Mouse (Mus musculus) hindbrain, embryonic 11.5 days (tissue): ENCODE results near the gene Angptl2. TPM values are rescaled to one million over a fixed set of nuclear protein-coding genes. Genes with fewer than 3 reads are reported as not detected.

Experiments used
- ATAC-seq: fragments of 200-750 bp; cut with Nextera tagmentation; 2 replicates; pipeline ENCODE4 v1.8.0; 2017; ENCODE audit warnings: mild to moderate bottlenecking, moderate TSS enrichment, moderate library complexity; ENCODE audit not compliant: low FRiP score
- DNase-seq: peaks from one replicate; pipeline ENCODE4 v3.0.0-alpha.2; 2015; ENCODE audit warnings: low spot score
- H3K27ac ChIP-seq: fragments of 300-500 bp; sonication (generic); 2 replicates; pipeline ENCODE4 v1.5.1; 2014; ENCODE audit warnings: mild to moderate bottlenecking, low read depth, low read length
- H3K27me3 ChIP-seq: fragments of 300-500 bp; sonication (generic); 2 replicates; pipeline ENCODE4 v1.6.1; 2014; ENCODE audit warnings: mild to moderate bottlenecking, low read length, moderate library complexity, mixed read lengths; ENCODE audit not compliant: control insufficient read depth, insufficient read depth
- H3K36me3 ChIP-seq: fragments of 300-500 bp; sonication (generic); 2 replicates; pipeline ENCODE4 v1.6.1; 2014; ENCODE audit warnings: mild to moderate bottlenecking, low read length, moderate library complexity, mixed read lengths; ENCODE audit not compliant: control insufficient read depth, insufficient read depth
- H3K4me1 ChIP-seq: fragments of 300-500 bp; sonication (generic); replicated peaks from 2 replicates; pipeline ENCODE4 v1.6.1; 2014; ENCODE audit warnings: low read length, mixed read lengths; ENCODE audit not compliant: control insufficient read depth, insufficient read depth
- H3K4me2 ChIP-seq: fragments of 300-500 bp; sonication (generic); replicated peaks from 2 replicates; pipeline ENCODE4 v1.6.1; 2014; ENCODE audit warnings: mild to moderate bottlenecking, low read depth, low read length
- H3K4me3 ChIP-seq: fragments of 300-500 bp; sonication (generic); 2 replicates; pipeline ENCODE4 v1.5.1; 2014; ENCODE audit warnings: low read depth, low read length
- H3K9ac ChIP-seq: fragments of 300-500 bp; sonication (generic); 2 replicates; pipeline ENCODE4 v1.6.1; 2014; ENCODE audit warnings: low read depth, low read length
- H3K9me3 ChIP-seq: fragments of 300-500 bp; sonication (generic); 2 replicates; pipeline ENCODE4 v1.6.1; 2016; ENCODE audit warnings: low read length; ENCODE audit not compliant: control insufficient read depth
- WGBS: fragments of 180-500 bp; shearing (Covaris S2); extraction: QIAGEN DNeasy Blood & Tissue Kit; methylation state at CpG from one replicate; pipeline ENCODE4 v1.1.7; 2014; 5-methylcytosine and 5-hydroxymethylcytosine counted together
- polyA plus RNA-seq: library from polyadenylated mRNA; unstranded; fragments of >200 nt; fragmentation: Nextera tagmentation; extraction: Ambion mirVana; gene quantifications from 2 replicates; pipeline ENCODE4 v1.2.1, GENCODE M21; 2014

The Angptl2 gene
- polyA plus RNA-seq, 1 experiment from 2014 or later = 19.9 TPM

DNA sequence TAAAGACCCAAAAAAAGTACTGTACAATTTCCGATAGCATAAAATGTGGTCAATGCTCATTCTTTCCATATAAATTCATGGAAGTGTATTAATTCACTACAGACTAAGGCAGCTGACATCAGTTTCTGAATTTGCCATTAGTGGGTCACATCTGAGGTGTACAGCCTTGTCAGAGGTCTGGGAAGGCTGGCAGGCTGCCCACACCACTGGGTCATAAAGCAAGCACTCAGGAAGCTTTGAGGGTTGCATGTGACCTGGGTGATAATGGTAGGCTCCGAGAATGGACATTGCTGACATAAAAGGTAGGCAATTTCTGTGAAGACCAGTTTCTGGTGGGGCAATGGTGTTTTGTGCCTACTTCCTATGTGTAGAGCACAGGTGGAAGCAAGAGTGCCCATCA lies 28.0 kb upstream of the Angptl2 start:
- Histone ChIP-seq H3K4me2 (no peak overlapping the region), H3K27me3 (no peaks in the 10 kb centered on the region), H3K9ac (no peak overlapping the region), H3K27ac (no peak overlapping the region), H3K36me3 (no peaks in the 10 kb centered on the region), H3K4me1 (no peaks in the 10 kb centered on the region), H3K4me3 (no peak overlapping the region), H3K9me3 (no peaks in the 10 kb centered on the region)
- DNase-seq (no peak), ATAC-seq (no peak)
- 94% methylated on average over 2 of the region's 2 CpGs for WGBS

DNA sequence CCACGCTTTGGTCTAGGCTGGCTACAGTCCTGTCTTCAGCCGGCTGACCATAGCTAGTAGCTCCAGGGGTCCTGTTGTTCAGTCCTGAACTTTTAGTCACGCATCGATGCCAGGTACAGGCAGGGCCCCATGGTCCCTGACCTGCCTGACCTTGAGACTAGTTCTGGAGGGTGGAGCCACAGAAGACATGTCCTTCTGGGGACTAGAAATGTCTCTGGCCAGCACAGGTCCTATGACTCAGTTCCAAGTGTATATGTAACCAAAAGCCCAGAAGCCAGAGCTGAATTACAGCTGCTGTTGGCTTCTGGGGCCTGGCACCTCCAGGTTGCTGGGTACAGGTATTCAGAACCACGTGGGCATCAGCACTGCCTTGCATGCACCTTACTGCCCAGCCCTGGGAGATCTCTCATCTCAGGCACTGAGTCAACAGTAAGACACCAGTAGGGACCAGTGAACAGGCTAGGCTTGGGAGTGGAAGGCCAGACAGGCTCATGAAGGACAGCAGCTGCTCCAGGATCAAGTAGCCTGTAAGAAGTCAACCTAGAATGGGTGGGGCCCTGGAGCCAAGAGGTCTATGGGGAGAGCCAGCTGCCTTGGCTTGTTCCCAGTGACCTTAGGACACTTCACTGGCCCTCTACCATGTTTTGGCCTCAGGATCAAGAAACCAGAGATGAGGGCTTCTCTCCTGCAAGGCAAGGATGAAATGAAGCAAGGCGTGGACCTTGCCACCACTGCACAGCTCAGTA lies 26.8 kb upstream of the Angptl2 start:
- ATAC-seq (no peak), DNase-seq (no peak)
- H3K4me1 ChIP-seq = no peaks in the 10 kb centered on the region
- no peaks in the 10 kb centered on the region for H3K36me3 ChIP-seq
- no peaks in the 10 kb centered on the region for H3K27me3 ChIP-seq
- H3K27ac ChIP-seq = no peak overlapping the region
- H3K9me3 ChIP-seq = no peaks in the 10 kb centered on the region
- no peak overlapping the region for H3K4me3 ChIP-seq
- H3K9ac ChIP-seq = no peak overlapping the region
- 72% methylated on average over 6 of the region's 6 CpGs for WGBS
- no peak overlapping the region for H3K4me2 ChIP-seq

DNA sequence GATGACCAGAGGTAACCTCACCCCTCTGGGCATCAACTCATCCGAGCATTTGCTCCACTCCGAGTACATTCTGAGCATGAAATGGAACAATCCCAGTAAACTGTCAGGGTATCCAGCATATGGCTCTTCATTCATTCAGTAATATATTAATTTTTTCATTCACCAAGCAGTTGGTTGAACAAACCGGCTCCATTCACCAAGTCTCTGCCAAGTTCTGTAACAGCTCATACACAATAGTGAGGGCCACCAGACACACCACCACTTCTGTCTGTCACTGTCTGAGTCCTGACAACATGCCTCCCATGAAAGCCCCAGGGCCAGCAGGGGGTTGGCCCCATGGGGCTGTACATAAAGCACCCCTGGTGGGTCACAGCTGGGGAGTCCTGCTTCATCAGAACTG lies 25.9 kb upstream of the Angptl2 start:
- whole genome bisulfite sequencing = 71% methylated on average over 3 of the region's 3 CpGs

GRCm38 (mm10) chr2:33200368-33201068 lies 15.4 kb upstream of the Angptl2 start:
- Histone ChIP-seq H3K9me3 (no peaks in the 10 kb centered on the region), H3K9ac (no peak overlapping the region), H3K4me1 (no peaks in the 10 kb centered on the region; the same call in 1 of the 2 replicates), H3K4me3 (no peak overlapping the region), H3K27ac (no peak overlapping the region), H3K4me2 (no peak overlapping the region), H3K36me3 (no peaks in the 10 kb centered on the region), H3K27me3 (no peaks in the 10 kb centered on the region)
- 74% methylated on average over 14 of the region's 14 CpGs for WGBS
- DNase-seq (no peak), ATAC-seq (no peak)

More for the DNA sequence above, 25.9 kb upstream of the Angptl2 start:
- ATAC-seq = no peak
- Histone ChIP-seq H3K27me3 (no peaks in the 10 kb centered on the region), H3K27ac (no peak overlapping the region), H3K4me3 (no peak overlapping the region), H3K4me2 (no peak overlapping the region), H3K9me3 (no peaks in the 10 kb centered on the region), H3K36me3 (no peaks in the 10 kb centered on the region), H3K9ac (no peak overlapping the region), H3K4me1 (no peaks in the 10 kb centered on the region)
- DNase-seq = no peak

DNA sequence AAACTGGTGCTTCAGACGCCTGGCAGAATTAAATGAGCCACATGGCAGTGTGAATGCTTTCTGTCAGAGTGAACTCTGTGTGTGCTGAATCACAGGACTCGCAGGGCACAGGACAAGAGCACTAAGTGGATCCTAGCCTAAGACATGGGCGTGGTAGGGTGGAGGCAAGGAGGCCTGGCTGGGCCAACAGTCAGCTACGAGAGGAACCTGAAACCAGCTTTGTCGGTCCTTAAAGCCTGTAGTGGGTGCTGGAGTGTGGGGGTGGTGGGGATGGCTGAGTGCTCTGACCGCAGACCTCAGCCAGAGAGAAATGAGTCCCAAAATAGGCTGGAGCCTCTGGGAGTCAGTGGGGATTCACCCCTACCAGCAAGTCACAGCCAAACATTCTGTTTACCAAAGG lies 12.6 kb upstream of the Angptl2 start:
- DNase-seq (no peak), ATAC-seq (no peak)
- Histone ChIP-seq H3K9me3 (no peaks in the 10 kb centered on the region), H3K9ac (no peak overlapping the region), H3K27ac (no peak overlapping the region; the same call in 1 of the 2 replicates), H3K4me3 (no peak overlapping the region), H3K27me3 (no peaks in the 10 kb centered on the region), H3K4me2 (no peak overlapping the region), H3K36me3 (no peaks in the 10 kb centered on the region), H3K4me1 (peaks cover 2% of the 10 kb centered on the region)
- 67% methylated on average over 6 of the region's 6 CpGs for WGBS

DNA sequence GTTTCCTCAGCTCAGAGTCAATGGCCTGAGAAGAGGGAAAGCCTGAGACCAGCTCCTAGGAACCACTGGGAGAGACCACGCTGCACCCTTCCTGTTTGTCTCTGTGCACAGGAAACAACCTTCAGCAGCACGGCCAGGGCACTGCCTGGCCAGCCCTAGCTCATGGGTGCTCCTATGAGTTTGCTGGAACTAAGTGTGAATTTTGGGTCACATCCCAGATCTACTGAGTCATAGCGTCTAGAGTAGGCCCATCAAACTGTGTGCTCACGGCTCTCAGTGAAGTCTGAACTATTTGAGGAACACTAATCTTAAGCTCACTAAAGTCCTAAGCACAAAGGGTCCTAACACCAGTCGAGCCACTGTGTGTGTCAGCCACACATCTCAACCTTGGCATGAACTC lies 10.9 kb upstream of the Angptl2 start:
- H3K9ac ChIP-seq = no peak overlapping the region
- H3K4me3 ChIP-seq = no peak overlapping the region
- no peak overlapping the region for H3K4me2 ChIP-seq
- no peak overlapping the region for H3K27ac ChIP-seq
- no peaks in the 10 kb centered on the region for H3K27me3 ChIP-seq
- H3K4me1 ChIP-seq = peaks cover 2% of the 10 kb centered on the region
- no peaks in the 10 kb centered on the region for H3K36me3 ChIP-seq
- ATAC-seq (no peak), DNase-seq (no peak)
- 81% methylated on average over 5 of the region's 5 CpGs for WGBS
- H3K9me3 ChIP-seq = no peaks in the 10 kb centered on the region

GRCm38 (mm10) chr2:33205939-33206525 lies 9.8 kb upstream of the Angptl2 start:
- DNase-seq = no peak
- no peak for ATAC-seq
- Histone ChIP-seq H3K9ac (no peak overlapping the region), H3K9me3 (no peaks in the 10 kb centered on the region), H3K27ac (no peak overlapping the region), H3K4me3 (no peak overlapping the region), H3K36me3 (no peaks in the 10 kb centered on the region), H3K4me2 (no peak overlapping the region), H3K27me3 (no peaks in the 10 kb centered on the region), H3K4me1 (peaks cover 2% of the 10 kb centered on the region)
- WGBS = 62% methylated on average over 14 of the region's 14 CpGs

DNA sequence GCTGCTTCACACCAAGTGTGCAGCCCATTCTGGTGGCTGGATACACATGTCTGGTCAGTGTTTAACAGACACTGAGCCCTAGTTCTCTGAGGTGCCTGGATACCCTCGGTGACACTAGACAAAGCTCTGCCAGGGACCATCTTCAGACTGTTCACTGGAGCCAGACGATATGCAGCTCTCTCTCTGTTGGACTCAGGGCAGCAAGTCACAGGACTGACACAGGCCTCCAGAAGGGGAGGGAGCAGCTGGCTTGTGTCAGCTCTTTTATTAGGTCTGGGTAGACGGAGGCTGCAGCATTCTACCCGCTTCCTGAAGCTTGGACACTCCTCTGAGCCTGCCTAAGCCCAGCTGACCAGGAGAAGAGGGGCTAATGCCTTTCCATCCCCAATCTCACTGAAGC lies 8.8 kb upstream of the Angptl2 start:
- no peaks in the 10 kb centered on the region for H3K9me3 ChIP-seq
- H3K27ac ChIP-seq = no peak overlapping the region
- WGBS = 27% methylated on average over 4 of the region's 4 CpGs
- no peak overlapping the region for H3K4me2 ChIP-seq
- ATAC-seq = no peak
- H3K4me1 ChIP-seq = peaks cover 2% of the 10 kb centered on the region
- DNase-seq = no peak
- H3K4me3 ChIP-seq = no peak overlapping the region
- no peak overlapping the region for H3K9ac ChIP-seq
- no peaks in the 10 kb centered on the region for H3K27me3 ChIP-seq
- no peaks in the 10 kb centered on the region for H3K36me3 ChIP-seq
